Mouse (Mus musculus): Measurements from ENCODE around the gene Fus. TPM values are rescaled to one million over a fixed set of nuclear protein-coding genes. Genes with fewer than 3 reads are reported as not detected.

Gene Fus
- polyA plus RNA-seq, 1 experiment, result 184 TPM

- H3K27me3 ChIP-seq (ENCODE audit: control insufficient read depth, insufficient read depth, low read length), result no peaks in the 10 kb centered on the region
- peaks cover 18% of the 10 kb centered on the region; the same call in 1 of the 2 replicates for H3K4me1 ChIP-seq (ENCODE audit: control insufficient read depth, insufficient read depth, insufficient read length, low read length)
Observed at GRCm38 (mm10) chr7:128031403-128031976, 64.2 kb downstream of the Fus start.

GRCm38 (mm10) chr7:128032290-128032988 lies 65.2 kb downstream of the Fus start:
- no peak for TF ChIP-seq POLR2A (IDR thresholded peaks at IDR 0.05; ENCODE audit: low read depth, low read length)
- no peak for TF ChIP-seq CTCF (IDR thresholded peaks at IDR 0.05; ENCODE audit: extremely low read depth, insufficient read length, insufficient replicate concordance, low read depth, low read length)
- Histone ChIP-seq H3K27ac (ENCODE audit: insufficient read depth, low read depth, low read length) (peak overlapping the region; percentile 100), H3K4me3 (ENCODE audit: low read depth, low read length) (peak overlapping the region; percentile 34; the same call in 1 of the 2 replicates), H3K4me1 (ENCODE audit: control insufficient read depth, insufficient read depth, insufficient read length, low read length) (peaks cover 18% of the 10 kb centered on the region; the same call in 1 of the 2 replicates), H3K36me3 (ENCODE audit: control insufficient read depth, insufficient read depth, low read length) (no peaks in the 10 kb centered on the region), H3K27me3 (ENCODE audit: control insufficient read depth, insufficient read depth, low read length) (no peaks in the 10 kb centered on the region)
- 20% methylated on average over 5 of the region's 5 CpGs for WGBS

More at GRCm38 (mm10) chr7:128031403-128031976, 64.2 kb downstream of the Fus start:
- TF ChIP-seq POLR2A (IDR thresholded peaks at IDR 0.05; ENCODE audit: low read depth, low read length), result no peak
- no peak for TF ChIP-seq CTCF (IDR thresholded peaks at IDR 0.05; ENCODE audit: extremely low read depth, insufficient read length, insufficient replicate concordance, low read depth, low read length)
- no peak overlapping the region for H3K4me3 ChIP-seq (ENCODE audit: low read depth, low read length)
- WGBS, result 28% methylated on average over 9 of the region's 9 CpGs
- H3K27ac ChIP-seq (ENCODE audit: insufficient read depth, low read depth, low read length), result peak overlapping the region; percentile 100
- H3K36me3 ChIP-seq (ENCODE audit: control insufficient read depth, insufficient read depth, low read length), result no peaks in the 10 kb centered on the region

GRCm38 (mm10) chr7:128032989-128033293 lies 65.7 kb downstream of the Fus start:
- 29% methylated on average over 3 of the region's 3 CpGs for WGBS
- TF ChIP-seq POLR2A (IDR thresholded peaks at IDR 0.05; ENCODE audit: low read depth, low read length), result no peak
- TF ChIP-seq CTCF (IDR thresholded peaks at IDR 0.05; ENCODE audit: extremely low read depth, insufficient read length, insufficient replicate concordance, low read depth, low read length), result no peak
- H3K4me1 ChIP-seq (ENCODE audit: control insufficient read depth, insufficient read depth, insufficient read length, low read length), result peaks cover 18% of the 10 kb centered on the region; the same call in 1 of the 2 replicates

GRCm38 (mm10) chr7:128033616-128034015 lies 66.4 kb downstream of the Fus start:
- 58% methylated on average over 4 of the region's 4 CpGs for WGBS
- TF ChIP-seq CTCF (IDR thresholded peaks at IDR 0.05; ENCODE audit: extremely low read depth, insufficient read length, insufficient replicate concordance, low read depth, low read length), result no peak
- no peak for TF ChIP-seq POLR2A (IDR thresholded peaks at IDR 0.05; ENCODE audit: low read depth, low read length)
- Histone ChIP-seq H3K27ac (ENCODE audit: insufficient read depth, low read depth, low read length) (peak overlapping the region; percentile 99), H3K36me3 (ENCODE audit: control insufficient read depth, insufficient read depth, low read length) (no peaks in the 10 kb centered on the region), H3K4me3 (ENCODE audit: low read depth, low read length) (no peak overlapping the region), H3K27me3 (ENCODE audit: control insufficient read depth, insufficient read depth, low read length) (no peaks in the 10 kb centered on the region), H3K4me1 (ENCODE audit: control insufficient read depth, insufficient read depth, insufficient read length, low read length) (peaks cover 18% of the 10 kb centered on the region; the same call in 1 of the 2 replicates)

More at GRCm38 (mm10) chr7:128032989-128033293, 65.7 kb downstream of the Fus start:
- H3K4me3 ChIP-seq (ENCODE audit: low read depth, low read length), result no peak overlapping the region
- no peaks in the 10 kb centered on the region for H3K27me3 ChIP-seq (ENCODE audit: control insufficient read depth, insufficient read depth, low read length)
- no peaks in the 10 kb centered on the region for H3K36me3 ChIP-seq (ENCODE audit: control insufficient read depth, insufficient read depth, low read length)
- H3K27ac ChIP-seq (ENCODE audit: insufficient read depth, low read depth, low read length), result peak overlapping the region; percentile 99

Other genes with a start within 250 kb of the Fus start
- gene Ctf2, start 235.3 kb upstream of the Fus start, polyA plus RNA-seq (2012; rRNA removed), result not detected in 2 replicates
- 23.2 and 53.0 TPM in 2 replicates for gene Fbxl19, start 222.9 kb upstream of the Fus start, polyA plus RNA-seq (2012; rRNA removed)
- gene Orai3, start 197.6 kb upstream of the Fus start, polyA plus RNA-seq (2012; rRNA removed), result 17.9 and 21.3 TPM in 2 replicates
- 5.2 and 9.2 TPM in 2 replicates for gene Setd1a, start 190.8 kb upstream of the Fus start, polyA plus RNA-seq (2012; rRNA removed)
- 0.39 TPM in 1 of 2 replicates, not detected in the other for gene Gm49388, start 181.8 kb upstream of the Fus start, polyA plus RNA-seq (2012; rRNA removed)
- gene Hsd3b7, start 166.9 kb upstream of the Fus start, polyA plus RNA-seq (2012; rRNA removed), result 31.3 and 45.7 TPM in 2 replicates
- 27.3 and 68.2 TPM in 2 replicates for gene Stx4a, start 143.2 kb upstream of the Fus start, polyA plus RNA-seq (2012; rRNA removed)
- gene Stx1b, start 142.9 kb upstream of the Fus start, polyA plus RNA-seq (2012; rRNA removed), result 1.2 and 1.8 TPM in 2 replicates
- 8.0 and 13.6 TPM in 2 replicates for gene Zfp646, start 91.2 kb upstream of the Fus start, polyA plus RNA-seq (2012; rRNA removed)
- 3.7 and 7.1 TPM in 2 replicates for gene Zfp668, start 90.6 kb upstream of the Fus start, polyA plus RNA-seq (2012; rRNA removed)
- 1.6 and 2.1 TPM in 2 replicates for gene Prss53, start 76.5 kb upstream of the Fus start, polyA plus RNA-seq (2012; rRNA removed)
- gene Gm21974, start 72.0 kb upstream of the Fus start, polyA plus RNA-seq (2012; rRNA removed), result not detected in 2 replicates
- 94.3 and 97.7 TPM in 2 replicates for gene Vkorc1, start 71.8 kb upstream of the Fus start, polyA plus RNA-seq (2012; rRNA removed)
- 54.4 and 68.3 TPM in 2 replicates for gene Bckdk, start 63.4 kb upstream of the Fus start, polyA plus RNA-seq (2012; rRNA removed)
- gene Kat8, start 54.9 kb upstream of the Fus start, polyA plus RNA-seq (2012; rRNA removed), result 5.2 and 8.3 TPM in 2 replicates
- gene Prss8, start 37.4 kb upstream of the Fus start, polyA plus RNA-seq (2012; rRNA removed), result 30.0 and 41.3 TPM in 2 replicates
- 2.6 and 3.3 TPM in 2 replicates for gene Prss36, start 20.7 kb upstream of the Fus start, polyA plus RNA-seq (2012; rRNA removed)
- gene Pycard, start 26.4 kb downstream of the Fus start, polyA plus RNA-seq (2012; rRNA removed), result 602 and 952 TPM in 2 replicates
- 7.4 and 8.8 TPM in 2 replicates for gene Trim72, start 36.5 kb downstream of the Fus start, polyA plus RNA-seq (2012; rRNA removed)
- gene Itgam, start 95.2 kb downstream of the Fus start, polyA plus RNA-seq (2012; rRNA removed), result 3.1 and 3.3 TPM in 2 replicates
- 0.05 and 0.09 TPM in 2 replicates for gene Gm49368, start 95.2 kb downstream of the Fus start, polyA plus RNA-seq (2012; rRNA removed)
- 4.6 and 5.8 TPM in 2 replicates for gene Itgax, start 162.1 kb downstream of the Fus start, polyA plus RNA-seq (2012; rRNA removed)
- gene Itgad, start 186.9 kb downstream of the Fus start, polyA plus RNA-seq (2012; rRNA removed), result 0.61 and 1.4 TPM in 2 replicates
- gene Cox6a2, start 238.9 kb downstream of the Fus start, polyA plus RNA-seq (2012; rRNA removed), result 0.53 and 1.1 TPM in 2 replicates